Mouse (Mus musculus) spleen, postnatal 14 days (tissue): ENCODE results near the gene Tbx22.

Experiments used
- DNase-seq, 2 experiments: peaks; one replicate each; pipeline ENCODE4 v3.0.0; 2021 to 2022; ENCODE audit warnings: low spot score in 2 of 2

The Tbx22 gene

DNA sequence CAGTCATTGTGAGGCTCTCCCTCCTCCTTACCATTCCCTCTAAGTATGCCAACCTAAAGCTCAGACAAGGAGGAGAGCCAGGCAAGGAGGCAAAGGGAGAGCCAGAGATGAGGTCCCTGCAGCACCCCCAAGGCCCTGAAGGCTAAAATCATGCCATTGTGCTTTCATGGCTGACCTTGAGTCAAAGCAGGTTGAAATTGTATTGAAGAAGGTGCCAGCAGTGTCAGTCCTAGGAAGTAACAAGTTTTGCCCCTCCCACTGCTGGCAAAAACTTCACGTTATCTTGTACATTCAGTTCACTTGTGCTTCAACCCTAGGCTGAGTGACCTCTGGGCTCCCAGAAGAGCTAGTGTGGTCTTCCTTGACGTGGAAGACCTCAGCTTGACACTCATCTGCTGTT lies at the start of gene Tbx22:
Gene Tbx22 (plus strand): TSS at position 301 of the 400 bp plus-strand sequence.
- DNase-seq, result no peak

GRCm38 (mm10) chrX:107668677-107669076 lies 913 bp downstream of the Tbx22 start:
- DNase-seq, result no peak

DNA sequence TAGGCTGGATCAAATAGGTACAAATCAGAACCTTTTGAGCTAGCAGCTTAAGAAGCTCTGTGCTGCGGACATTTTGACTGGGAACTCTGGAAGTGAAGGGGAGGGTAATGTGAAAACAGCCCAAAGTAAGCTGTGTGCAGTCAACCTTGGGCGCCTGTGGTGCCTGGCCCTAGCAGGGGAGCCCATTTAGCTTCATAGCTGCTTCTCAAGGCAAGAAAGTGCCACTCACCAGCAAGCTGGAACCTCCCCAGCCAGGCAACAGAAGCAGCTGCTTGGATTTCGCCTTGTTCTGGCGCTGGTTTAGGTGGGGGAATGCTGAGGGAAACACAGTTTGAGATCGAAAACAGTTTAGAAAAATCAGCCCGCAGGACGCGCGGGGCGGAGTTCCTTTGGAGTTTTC lies 11.4 kb downstream of the Tbx22 start:
- no peak for DNase-seq

GRCm38 (mm10) chrX:107708584-107708983 lies 40.8 kb downstream of the Tbx22 start:
- no peak for DNase-seq

- no peak for DNase-seq
These were observed 55.8 kb downstream of the Tbx22 start for GRCm38 (mm10) chrX:107723541-107723940.
